Mouse (Mus musculus) lung, adult 18-20 months (tissue): Measurements from ENCODE around the gene Sox4.

Source experiments
- DNase-seq, 2 experiments: peaks; one replicate each; pipeline ENCODE4 v3.0.0; 2022; ENCODE audit warnings: mixed read lengths in 2 of 2

The Sox4 gene

DNA sequence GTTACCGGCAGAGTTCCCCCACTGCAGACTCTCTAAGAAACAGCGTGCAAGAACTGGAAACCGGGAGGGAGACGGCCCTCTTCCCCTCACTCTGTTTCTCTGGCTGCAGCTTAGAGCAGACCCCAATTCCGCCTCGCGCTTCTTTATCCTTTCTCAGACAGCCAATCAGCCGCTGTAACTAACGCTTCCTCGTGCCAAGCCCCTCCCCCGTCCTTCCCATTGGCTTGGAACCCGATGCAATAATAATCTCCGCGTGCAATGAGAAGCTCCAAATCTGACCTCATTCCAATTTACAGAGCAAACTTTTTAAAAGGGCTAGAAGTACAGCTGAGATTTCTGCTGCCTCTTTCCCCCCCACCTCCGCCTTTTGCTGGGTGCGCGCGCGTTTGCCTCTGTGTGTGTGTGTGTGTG is at the start of gene Sox4:
Gene Sox4 (minus strand): TSS at position 133 of the 411 bp plus-strand sequence.
- peak; percentile 96 for DNase-seq

DNA sequence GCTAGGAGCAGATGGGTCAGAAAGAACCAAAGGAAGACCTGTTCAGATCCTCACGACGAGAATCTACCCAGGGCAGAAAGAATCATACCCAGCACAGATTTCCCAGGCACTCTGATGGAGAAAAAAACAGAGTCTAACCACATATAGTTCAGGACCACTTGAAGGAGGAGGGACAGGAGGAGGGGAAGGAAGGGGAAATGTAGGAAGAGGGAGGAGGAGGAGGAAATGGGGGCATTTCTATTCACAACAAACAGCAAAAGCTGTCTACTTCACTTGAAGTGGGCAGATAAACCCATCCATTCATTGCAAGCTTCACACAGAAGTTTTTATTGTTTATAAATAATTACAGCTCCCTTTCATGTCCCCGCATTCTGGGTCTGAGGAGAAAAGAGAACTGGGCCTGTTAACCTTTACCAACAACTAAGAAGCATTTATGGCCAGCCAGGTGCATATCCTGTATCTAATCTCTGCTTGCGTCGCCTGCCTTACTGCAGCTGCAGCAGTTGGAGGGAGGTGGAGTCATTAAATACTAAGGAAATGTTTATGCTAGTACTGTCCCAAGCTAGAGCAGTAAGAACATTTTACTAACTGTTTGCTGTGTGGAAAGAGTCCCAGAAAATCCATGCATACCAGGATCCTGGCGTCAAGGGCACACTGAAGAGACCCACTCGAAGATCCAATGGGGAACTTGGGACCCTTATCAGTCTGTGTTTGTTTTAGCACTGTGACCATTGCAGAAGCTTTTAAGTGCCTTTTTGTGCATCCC is 38.6 kb upstream of the Sox4 start:
- peak; percentile 45 to 56 for DNase-seq

DNA sequence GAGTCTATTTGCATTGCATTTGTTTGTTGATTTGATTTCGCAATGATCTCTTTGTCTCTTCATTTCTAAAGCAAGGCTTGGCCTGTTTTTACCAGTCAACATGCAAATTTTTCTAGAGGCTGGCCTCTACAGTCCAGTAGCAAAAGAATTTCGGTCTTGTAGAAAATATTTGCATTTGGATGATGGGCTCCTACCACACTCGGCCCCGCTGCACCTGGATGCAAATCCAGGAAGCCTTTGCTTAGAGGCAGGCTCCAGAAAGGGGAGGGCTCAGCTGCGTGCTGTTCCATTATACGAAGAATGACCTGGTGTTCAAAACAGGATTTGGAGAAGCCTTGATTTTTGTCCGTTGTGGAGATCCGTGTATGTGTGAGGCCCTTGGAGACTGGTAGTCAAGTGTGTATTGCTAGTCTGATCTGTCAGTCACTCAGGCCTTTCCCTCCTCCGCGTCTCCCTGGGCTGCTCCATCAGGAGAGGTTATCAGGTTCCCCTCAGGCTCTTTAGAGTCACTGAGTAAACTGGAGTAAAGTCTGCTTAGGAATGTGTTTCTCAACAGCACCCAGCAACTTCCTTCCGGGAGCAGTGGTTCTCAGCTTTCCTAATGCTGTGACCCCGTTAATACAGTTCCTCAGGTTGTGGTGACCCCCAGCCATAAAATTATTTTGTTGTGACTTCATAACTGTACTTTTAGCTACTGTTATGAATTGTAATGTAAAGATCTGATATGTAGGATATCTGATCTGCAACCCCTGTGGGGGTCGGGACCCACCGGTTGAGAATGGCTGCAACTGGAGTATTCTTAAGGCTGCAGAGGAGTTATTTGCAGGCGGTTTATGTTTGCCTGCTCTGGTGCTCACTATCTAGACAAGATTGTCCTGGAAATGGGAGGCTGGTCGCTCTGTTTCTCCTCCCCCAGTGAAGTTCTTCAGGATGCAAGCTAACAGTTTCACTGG is 35.5 kb upstream of the Sox4 start:
- DNase-seq: peak; percentile 53 to 77

DNA sequence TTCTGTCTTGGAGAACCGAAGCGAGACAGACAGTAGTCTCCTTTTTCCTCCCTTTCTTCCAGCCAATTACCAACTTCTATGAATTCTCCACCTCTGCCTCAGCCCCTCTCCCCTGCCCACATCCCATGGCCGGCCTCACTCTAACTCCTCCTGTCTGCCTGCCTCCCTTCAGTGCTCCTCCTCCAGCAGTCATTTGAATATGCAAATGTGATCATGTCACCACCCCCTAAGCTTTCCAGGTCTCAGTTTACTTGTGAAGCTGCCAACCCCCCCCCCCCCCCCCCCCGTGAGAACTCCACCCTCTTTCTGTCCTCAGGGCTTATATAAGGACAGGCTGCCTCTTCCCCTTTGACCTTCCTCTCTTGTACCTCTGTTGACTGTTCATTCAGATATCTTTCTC is 27.2 kb upstream of the Sox4 start:
- no peak for DNase-seq

DNA sequence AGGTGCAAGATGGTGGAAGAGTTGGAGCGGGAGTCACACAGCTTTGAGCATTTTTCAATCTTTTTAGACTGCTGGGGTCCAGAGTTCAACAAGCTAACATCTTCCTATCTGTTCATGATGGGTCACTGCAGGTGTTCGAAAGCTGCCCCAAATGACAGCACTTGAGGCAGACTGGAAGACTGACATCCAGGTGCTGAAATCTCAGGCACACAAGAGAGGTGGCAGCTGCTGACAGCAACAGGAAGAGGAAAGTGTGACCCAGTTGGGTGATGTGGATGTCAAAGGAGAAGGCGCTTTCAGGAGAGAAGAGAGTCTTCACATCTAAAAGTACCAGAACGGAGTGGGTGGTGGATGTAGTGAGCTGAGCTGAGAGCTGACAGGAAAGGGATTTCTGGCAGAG is 21.5 kb upstream of the Sox4 start:
- DNase-seq: no peak

DNA sequence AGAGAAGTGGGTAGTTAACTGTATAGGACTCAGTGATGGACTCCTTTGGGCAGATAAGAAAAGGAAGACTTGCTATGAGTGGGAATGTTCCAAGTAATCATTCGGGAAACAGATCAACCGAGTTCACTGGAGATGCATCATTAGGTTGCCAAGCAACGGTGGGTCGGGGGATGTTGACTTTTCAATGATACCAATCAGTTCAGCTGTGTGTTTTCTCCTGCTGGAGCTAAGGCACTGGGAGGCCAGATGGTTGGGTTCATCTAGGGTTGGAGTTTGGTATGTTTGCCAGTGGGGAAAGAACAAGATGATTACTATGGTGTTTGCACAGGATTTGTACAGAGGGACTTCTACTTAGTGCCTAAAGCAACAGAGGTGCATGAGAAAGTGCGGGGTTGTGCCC is 21.1 kb upstream of the Sox4 start:
- no peak for DNase-seq

DNA sequence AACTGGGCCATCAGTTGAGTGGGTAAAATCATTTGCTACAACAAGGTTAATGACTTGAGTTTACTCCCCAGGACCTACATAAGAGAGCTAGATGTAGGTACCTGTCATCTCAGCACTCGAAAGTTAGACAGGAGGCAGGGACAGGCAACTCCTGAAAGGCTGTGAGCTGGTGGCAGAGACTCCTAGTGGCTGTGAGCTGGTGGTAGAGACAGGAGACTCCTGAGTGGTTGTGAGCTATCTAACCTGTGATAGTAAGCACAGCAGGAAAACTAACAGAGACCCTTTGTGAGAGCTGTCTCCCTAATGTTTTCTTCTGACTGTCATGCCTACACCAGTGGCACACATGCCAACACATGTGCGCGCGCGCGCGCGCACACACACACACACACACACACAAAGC is 7.4 kb upstream of the Sox4 start:
- no peak for DNase-seq

DNA sequence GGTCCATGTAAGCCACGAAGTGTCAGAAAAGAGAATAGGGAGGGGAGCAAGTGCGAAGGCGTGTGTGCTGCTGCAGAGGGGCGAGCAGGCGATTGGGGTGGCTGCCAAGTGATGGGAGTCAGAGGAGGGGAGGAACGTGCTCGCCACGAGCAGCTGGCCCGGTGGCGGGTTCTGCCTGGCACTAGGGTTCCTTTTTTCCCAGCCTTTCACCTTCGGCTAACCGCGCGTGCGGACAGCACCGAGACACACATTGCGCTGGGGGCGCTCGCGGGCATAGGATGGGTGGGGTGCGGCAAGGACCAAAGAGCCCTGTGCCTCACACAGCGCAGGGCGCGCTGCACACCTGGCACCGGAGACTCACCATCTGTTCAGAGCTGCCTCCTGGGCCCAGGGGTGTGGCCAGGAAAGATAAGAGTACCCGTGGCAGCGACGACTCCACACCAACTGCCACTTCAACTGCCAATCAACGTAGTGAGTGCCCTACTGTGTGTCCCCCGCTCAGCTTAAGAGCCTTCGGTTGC is 6.0 kb upstream of the Sox4 start:
- DNase-seq: peak; percentile 86 to 91

DNA sequence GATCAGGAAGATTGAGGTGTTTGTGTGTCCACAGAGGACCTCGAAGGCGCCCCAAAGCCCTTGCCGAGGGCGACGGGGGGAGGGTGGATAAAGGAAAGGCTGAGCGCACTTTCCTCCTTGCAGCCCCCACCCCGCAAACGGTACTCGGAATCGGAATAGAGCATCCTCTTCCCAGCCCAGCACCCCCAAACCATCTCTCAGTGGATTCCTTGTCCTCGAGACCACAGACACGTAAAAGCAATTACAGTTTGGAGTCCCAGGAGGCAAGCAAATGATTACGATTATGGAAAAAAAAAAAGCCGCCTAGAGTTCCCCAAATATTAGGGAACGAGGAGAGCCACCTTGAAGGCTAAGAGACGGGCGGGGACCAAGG is 5.5 kb upstream of the Sox4 start:
- no peak for DNase-seq

DNA sequence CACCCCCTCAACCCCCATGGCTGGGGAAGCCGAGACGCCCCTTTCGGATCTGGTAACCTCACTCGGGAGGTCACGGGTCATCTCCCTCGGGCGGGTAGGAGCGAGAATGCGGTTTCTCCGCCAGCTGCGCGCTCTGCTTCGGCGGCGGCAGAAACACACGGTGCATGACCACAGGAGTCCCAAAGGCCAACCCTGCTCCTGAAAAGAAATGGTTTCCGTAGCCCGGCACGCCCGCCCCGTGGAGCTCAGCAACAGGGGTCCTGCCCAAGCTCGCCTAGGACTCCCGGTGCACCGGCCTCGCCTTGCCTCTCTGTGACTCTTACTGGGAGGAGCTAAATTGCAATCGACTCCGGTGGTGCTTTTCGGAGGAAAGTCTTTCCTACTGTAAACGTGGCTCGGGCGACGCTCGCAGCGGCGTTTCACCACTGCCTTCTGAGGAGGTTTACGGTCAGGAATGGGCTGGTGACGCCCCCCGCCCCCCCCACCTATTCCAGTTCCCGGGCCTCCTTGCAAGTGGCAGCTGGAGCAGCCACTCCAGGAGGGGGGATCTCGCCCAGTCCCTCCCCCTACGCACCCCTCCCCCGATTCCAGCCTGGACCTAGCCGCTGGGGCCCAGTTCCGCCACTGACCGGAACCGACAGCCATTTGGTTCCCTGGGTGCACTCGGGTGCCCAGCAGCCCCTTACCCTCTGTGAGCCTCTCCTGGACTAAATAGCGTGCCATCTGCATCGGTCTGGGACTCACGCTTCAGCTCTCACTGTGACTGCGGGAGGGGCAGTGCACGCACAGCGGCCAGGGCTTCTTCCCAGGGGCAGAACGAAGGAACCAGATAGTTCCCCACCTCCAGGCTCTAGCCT is 4.9 kb upstream of the Sox4 start:
- DNase-seq: peak; percentile 74 to 75

DNA sequence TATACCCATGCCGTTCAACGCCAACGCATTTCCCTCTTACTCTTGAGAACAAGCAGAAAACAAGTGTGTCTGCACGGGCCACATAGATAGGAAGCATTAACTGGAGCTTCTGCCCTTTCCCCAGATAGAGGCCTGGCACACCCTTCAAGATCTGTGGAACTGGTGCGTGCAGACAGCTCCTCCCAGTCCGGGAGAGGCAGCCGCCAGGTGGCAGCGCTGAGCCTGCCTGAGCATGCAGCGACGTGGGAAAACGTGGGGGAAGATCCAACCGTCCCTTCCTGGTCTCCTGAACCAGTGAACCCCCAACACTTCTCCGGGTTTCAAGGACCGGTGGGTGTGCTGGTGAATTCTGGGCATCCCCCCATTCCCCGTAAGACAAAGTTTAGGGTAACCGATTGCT is 4.3 kb upstream of the Sox4 start:
- DNase-seq: peak; percentile 92 to 95

DNA sequence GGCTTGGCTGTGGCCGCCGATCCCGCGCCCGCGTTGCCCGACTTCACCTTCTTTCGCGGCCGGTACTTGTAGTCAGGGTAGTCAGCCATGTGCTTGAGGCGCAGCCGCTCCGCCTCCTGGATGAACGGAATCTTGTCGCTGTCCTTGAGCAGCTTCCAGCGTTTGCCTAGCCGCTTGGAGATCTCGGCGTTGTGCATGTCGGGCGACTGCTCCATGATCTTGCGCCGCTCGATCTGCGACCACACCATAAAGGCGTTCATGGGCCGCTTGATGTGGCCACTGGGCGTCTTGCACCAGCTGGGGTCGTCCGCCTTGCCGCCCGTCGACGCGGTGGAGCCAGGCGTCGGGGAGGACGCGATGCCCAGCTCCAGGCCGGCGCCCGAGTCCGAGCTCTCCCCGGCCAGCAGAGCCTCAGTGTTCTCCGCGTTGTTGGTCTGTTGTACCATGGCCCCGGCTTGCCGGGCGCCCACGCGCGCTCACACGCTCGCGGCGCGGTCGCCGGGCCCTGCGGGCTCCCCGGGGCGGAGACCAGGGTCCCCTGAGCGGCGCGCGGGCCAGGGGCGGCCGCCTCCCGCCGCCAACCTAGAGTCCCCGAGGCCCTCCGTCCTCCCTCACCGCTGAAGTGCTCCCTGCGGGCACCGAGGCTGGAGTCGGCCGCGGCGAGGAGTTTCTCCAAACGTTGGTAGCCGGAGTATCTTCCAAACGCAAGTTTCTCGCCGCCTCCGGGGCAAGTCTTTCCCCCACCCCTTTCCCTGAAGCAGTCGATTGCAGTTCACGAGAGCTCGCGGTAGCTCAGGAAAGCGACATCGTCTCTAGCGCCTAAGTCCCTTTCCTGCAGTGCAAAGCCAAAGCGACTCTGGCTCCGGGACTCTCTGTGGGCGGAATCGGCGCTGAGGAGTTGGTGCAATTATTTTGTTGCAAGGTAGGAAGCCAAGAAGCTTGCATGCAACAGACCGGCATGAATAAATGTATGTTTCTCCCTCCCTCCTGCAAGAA is 639 bp downstream of the Sox4 start:
- DNase-seq: peak; percentile 63 to 69

DNA sequence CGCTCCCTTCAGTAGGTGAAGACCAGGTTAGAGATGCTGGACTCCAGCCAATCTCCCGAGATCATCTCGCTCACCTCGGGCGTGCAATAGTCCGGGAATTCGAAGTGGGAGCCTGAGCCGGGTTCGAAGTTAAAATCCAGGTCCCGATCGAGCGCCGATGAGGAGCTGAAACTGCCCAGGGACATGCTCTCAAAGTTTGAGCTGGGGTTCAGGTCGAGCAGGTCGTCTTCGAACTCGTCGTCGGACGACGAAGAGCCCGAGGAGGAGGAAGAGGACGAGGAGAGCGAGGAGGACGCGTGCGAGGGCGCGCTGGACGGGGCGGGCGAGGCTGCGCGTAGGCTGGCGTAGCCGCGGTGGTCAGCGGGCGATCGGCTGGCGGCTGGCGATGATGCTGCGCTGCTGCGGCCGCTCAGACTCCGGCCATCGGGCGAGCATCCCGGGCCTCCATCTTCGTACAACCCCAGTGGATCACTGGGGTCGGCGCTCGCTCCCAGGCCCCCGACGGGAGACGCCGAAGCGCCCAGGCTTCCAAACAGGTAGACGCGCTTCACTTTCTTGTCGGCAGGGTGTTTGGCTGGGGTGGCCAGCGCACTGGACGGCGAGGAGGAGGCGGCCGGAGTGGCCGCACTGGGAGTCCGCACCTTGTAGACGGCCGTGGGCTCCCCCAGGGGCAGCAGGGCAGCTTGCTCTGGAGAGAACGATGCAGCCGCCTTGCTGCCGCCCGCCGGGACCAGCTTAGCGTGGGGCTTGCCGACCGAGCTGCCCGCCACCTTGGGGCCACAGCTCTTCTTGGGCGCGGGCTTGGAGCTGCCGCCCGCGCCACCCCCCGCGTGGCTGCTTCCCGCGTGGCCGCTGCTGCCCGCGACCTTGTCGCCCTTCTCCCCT is 1.6 kb downstream of the Sox4 start:
- peak; percentile 22 to 27 for DNase-seq

DNA sequence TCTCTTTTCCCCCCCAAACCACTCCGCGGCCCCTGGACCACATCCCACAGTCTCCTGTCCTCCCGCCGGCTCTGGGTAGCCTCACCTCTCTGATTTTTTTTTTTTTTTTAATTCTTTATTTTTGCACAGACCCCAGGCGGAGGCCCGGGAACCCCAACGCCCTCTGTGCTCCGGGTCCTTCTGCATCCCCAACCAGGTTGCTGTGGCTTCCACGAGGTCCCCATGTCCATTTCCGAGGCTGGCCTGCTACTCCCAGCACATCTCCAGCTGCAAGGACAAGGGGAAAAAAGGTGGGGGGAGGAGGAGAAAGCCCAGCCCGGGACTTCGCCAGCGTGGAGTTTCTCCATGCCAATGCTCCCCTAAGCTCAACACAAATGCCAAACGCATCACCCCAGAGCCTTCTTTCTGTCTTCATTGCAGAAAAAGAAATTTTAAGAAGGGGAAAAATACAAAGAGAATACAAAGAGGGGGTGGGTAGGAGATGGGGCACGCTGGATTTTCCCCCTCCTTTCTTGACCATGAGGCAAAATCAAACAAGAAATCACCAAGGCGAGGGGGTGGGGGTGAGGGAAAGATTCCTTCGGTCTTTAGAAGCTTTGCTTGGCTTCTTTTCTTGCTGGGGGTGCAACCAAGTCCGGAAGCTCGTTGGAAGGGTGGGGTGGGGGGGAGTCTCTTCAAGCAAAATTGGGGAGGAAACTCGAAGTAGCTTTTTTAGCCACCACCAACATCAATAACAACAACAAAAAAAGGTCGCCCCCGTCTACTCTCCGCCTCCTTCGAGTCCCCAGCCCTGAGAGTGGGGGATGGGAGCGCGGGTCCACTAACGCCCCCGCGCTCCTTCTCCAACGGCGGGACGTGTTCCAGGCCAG is 2.7 kb downstream of the Sox4 start:
- peak; percentile 29 to 30 for DNase-seq

DNA sequence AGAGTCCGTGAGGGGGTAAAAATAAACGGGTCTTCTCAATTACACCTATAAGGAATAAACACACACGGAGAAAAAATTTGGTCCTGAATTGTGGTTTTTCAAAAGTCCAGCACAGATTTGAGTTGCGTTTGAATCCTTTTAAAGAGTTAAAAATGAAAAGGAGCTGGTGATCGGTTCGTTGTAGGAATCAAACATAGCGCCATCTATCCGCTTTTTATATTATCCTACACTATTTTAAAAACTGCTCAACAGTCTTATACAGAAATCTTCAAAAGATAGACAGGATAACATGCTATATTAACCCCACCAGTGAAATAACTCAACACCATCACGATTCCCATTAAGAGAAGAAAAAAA is 3.3 kb downstream of the Sox4 start:
- DNase-seq: no peak

DNA sequence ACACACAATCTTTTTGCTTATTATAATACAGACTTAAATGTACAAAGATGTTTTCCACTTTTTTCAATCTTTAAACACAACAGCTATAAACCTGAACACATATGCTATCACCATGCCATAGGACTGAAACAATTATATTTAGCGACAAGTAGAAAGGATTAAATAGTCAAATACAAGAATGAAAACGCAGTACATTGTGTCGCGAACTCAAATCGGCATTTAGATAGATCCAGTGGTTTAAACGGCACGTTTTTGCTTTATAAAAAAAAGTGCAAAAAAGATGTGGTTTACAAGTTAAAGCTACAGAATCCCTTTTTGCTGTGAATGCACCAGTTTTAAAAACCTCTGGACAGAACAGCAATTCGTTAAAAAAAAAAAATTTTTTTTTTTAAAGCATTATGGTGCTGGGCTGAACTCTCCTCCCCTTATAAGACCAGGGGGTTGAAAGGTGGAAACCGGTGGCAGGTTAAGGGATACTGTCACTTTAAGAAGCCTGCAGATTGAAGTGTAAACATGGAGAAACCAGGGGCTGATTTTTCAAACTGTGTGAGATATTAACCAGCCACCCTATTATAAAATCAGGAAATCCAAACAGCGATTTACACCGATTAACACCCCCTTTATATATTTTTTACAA is 4.1 kb downstream of the Sox4 start:
- no peak for DNase-seq

DNA sequence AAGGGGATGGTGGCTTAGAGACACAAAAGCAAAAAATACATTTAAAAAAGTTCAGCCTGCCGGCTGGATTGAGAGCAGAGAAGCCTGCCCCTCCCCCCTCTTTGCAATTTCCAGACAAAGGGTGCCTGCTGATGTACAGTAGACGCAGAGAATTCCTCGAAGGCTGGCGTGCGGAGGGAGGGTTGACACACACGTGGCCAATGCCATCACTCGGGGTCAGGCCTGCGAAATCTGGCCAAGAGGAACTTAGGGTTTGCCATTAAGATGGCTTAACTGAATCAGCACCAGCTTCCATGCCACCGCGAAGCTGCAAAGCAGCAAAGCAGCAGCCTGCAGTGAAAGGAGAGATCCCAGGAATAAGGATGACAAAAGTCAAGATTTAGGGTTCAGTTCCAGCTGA is 5.0 kb downstream of the Sox4 start:
- DNase-seq: peak; percentile 30 to 52

DNA sequence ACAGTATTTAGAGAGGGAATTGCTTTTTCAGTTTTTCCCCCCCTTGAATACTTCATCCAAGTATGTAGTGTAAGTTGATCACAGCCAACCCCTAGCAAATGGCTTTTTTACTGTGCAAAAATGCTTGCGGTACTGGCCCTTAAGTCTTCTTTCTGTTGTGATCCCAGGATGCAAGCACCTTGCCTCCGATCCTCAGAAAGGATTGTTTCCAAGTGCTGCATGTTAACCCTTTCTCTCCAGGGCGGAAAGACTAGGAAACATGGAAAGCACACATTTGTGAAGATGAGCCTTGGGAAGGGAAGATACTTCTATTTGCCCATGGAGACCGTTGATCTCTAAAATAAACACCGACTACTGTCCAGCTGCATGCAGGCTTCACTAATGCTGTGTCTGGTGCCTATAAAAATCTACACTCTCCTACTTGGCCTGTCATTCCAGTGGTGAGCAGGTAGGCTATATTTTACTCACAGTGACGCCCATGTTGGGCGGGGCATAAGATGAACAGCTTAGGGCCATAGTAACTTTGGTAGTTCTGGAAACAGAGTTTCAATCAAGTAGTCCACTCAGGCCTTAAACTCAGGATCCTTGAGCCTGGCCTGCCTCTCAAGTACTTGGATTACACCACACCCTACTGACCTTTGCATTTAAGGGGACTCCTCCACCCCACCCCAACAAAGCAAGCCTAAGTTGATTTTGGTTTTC is 5.6 kb downstream of the Sox4 start:
- peak; percentile 31 to 54 for DNase-seq
